Mouse (Mus musculus) testis, adult 2 months (tissue): ENCODE data around the gene Ndufb10. TPM values are rescaled to one million over a fixed set of nuclear protein-coding genes. Genes with fewer than 3 reads are reported as not detected.
A peak's percentile ranks its signal among the peaks of the same experiment; 100 is the strongest.

Experiments used
- H3K27ac ChIP-seq: fragments of 200-500 bp; 2 replicates; pipeline ENCODE4 v1.5.1; 2012; ENCODE audit warnings: low read depth, low read length; ENCODE audit not compliant: control insufficient read depth, insufficient read depth
- H3K27me3 ChIP-seq: fragments of 200-500 bp; 2 replicates; pipeline ENCODE4 v1.6.1; 2012; ENCODE audit warnings: mild to moderate bottlenecking, low read length, moderate library complexity; ENCODE audit not compliant: control insufficient read depth, insufficient read depth
- H3K36me3 ChIP-seq: fragments of 200-500 bp; 2 replicates; pipeline ENCODE4 v1.6.1; 2012; ENCODE audit warnings: mild to moderate bottlenecking, low read length; ENCODE audit not compliant: control insufficient read depth, insufficient read depth
- H3K4me1 ChIP-seq: fragments of 200-500 bp; 2 replicates; pipeline ENCODE4 v1.6.1; 2012; ENCODE audit warnings: low read length; ENCODE audit not compliant: control insufficient read depth, insufficient read depth
- H3K4me3 ChIP-seq: fragments of 200-500 bp; 2 replicates; pipeline ENCODE4 v1.5.1; 2012; ENCODE audit warnings: low read depth, mild to moderate bottlenecking, low read length, moderate library complexity, mixed read lengths; ENCODE audit not compliant: control insufficient read depth
- CTCF ChIP-seq: fragments of 200-500 bp; IDR thresholded peaks from 2 replicates; pipeline ENCODE4 v1.5.1; 2012; ENCODE audit warnings: low read depth, mild to moderate bottlenecking, inconsistent platforms, low read length, moderate library complexity; ENCODE audit not compliant: control insufficient read depth, insufficient read depth, insufficient replicate concordance
- POLR2A ChIP-seq: fragments of 200-500 bp; IDR thresholded peaks from 2 replicates; pipeline ENCODE4 v1.6.1; 2012; ENCODE audit warnings: low read depth, mild to moderate bottlenecking, inconsistent platforms, low read length, moderate library complexity; ENCODE audit not compliant: control insufficient read depth
- polyA plus RNA-seq: library from polyadenylated mRNA; depleted of rRNA; stranded (reverse); fragments of >200 nt; gene quantifications from 2 replicates; pipeline ENCODE4 v1.2.3, GENCODE M21; 2012

Gene Ndufb10
- polyA plus RNA-seq, 1 experiment, result 198 TPM

DNA sequence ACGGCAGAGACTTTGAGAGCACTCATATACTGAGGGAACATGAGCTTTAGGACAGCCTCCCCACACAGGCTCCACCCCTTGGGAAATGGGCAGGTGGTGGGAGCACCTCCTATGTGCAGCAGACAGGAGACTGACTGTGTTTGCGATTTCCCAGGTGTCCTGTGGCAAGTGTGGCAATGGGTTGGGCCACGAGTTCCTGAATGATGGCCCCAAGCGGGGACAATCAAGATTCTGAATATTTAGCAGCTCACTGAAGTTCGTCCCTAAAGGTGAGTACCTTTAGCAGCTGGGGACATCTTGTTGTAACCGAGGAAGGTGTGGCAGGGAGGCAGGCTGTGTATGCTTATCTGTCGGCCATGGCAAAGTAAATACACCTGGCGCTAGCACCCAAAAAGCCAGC, 15.6 kb upstream of the Ndufb10 start:
- H3K27ac ChIP-seq, result no peak overlapping the region
- no peaks in the 10 kb centered on the region for H3K36me3 ChIP-seq
- TF ChIP-seq POLR2A, result no peak
- no peak for TF ChIP-seq CTCF
- peaks cover 20% of the 10 kb centered on the region for H3K4me1 ChIP-seq
- no peaks in the 10 kb centered on the region for H3K27me3 ChIP-seq
- no peak overlapping the region for H3K4me3 ChIP-seq

DNA sequence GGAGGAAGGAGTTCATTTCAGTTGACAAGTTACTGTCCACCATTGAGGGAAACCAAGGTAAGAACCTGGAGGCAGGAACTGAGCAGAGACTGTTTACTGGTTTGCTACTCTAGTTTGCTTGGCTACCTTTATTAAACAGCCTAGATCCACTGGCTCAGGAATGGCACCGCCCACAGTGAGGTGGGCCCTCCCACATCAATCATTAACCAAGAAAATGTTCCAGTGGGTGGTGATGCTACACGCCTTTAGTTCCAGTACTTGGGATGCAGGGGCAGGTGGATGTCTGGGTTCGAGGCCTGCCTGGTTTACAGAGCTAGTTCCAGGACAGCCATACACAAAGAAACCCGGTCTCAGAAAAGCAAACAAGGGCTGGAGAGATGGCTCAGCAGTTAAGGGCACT, 14.0 kb upstream of the Ndufb10 start:
- Histone ChIP-seq H3K4me3 (no peak overlapping the region), H3K27ac (no peak overlapping the region), H3K27me3 (no peaks in the 10 kb centered on the region), H3K36me3 (no peaks in the 10 kb centered on the region), H3K4me1 (peaks cover 20% of the 10 kb centered on the region)
- no peak for TF ChIP-seq CTCF
- TF ChIP-seq POLR2A, result no peak

DNA sequence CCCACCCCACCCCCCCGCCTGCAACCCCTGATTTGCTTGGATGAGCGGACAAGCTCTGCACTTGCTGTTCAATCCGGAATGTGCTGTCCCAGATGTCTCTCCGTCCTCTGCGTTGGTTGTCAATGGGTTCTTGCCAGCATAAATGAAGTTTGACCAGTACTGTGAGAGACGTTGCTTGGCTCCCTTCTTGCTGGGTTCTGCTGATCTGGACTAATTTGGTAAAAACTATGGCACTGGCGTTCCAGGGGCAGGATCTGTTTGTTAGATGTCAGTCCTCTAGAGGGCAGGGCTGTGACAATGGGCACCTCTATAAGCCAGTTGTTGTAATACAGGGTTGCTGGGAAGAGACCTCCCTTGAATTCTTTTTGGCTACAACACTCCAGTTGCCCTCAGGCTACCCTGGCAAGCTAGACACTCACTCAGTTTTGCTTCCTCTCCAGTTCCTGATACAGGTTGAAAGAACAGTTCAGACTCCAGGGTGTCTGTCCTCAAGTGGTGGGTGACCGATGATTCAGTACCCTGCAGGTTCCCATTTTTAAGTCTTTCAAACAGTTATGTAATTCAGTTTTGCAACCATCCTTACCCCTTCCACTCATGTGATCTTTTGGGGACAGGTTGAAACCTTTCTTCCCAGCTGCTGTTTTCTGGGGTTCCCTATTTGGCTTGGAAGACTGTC, 13.0 kb upstream of the Ndufb10 start:
- TF ChIP-seq POLR2A (no peak), CTCF (no peak)
- H3K27ac ChIP-seq, result no peak overlapping the region

DNA sequence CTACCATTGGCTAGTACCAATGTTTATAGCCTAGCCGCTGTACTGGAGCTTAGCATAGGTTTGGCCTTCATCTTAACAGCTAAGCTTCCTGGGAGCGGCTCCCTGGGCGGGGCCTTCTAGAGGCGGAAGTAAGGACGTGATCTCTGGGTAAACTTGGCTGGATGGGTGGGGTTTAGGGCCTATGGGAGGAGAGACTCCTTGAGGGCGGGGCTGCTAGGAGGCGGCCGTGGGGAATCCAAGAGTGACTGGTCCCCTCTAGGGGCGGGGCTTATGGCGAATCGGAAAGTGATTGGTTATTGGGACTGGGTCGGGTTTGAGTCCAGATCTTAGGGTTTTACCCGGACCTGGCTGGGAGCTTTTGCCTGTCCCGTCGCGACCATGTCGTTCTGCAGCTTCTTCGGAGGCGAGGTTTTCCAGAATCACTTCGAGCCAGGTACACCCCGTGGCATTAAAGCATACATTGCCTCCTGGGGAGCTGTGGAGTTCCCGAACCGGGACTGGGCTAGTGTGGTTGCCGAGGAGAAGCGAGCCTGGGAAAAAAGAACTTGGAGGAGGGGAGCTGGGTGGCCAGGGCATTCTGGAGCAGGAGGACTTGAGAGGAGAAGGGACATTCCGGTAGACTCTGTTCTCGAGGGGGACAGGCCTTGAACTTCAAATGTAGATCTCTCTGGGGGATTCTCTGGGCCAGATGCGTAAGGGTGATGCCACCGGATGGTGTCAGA, 12.2 kb upstream of the Ndufb10 start, which contains the start of gene Msrb1:
TSS of gene Msrb1 (plus strand) at position 313 of the 722 bp plus-strand sequence.
- Histone ChIP-seq H3K36me3 (no peaks in the 10 kb centered on the region), H3K27ac (peak within 1 kb of the TSS; percentile 59; the same call in 1 of the 2 replicates), H3K4me3 (peak within 1 kb of the TSS; percentile 91), H3K4me1 (peaks cover 20% of the 10 kb centered on the region), H3K27me3 (no peaks in the 10 kb centered on the region)
- peak; percentile 81 for TF ChIP-seq POLR2A
- TF ChIP-seq CTCF, result no peak

More for the DNA sequence above, 13.0 kb upstream of the Ndufb10 start:
- peak overlapping the region; percentile 91 for H3K4me3 ChIP-seq
- H3K27me3 ChIP-seq, result no peaks in the 10 kb centered on the region
- no peaks in the 10 kb centered on the region for H3K36me3 ChIP-seq
- H3K4me1 ChIP-seq, result peaks cover 20% of the 10 kb centered on the region

DNA sequence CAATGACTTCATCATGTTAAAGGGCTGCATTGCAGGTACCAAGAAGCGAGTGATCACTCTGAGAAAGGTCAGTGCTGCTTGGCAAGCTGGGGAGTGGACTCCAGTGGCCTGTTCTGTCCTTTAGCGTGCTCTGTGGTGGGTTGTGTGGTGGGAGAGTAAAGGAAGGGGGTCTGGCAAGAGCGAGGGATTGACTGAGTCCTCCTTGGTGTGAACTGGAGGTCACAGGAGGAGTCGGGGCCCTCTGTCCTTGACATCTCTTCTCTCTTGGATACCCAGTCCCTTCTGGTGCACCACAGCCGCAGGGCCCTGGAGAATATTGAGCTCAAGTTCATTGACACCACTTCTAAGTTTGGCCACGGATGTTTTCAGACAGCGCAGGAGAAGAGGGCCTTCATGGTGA, 11.2 kb upstream of the Ndufb10 start:
- peaks cover 20% of the 10 kb centered on the region for H3K4me1 ChIP-seq
- no peaks in the 10 kb centered on the region for H3K36me3 ChIP-seq
- no peak overlapping the region for H3K27ac ChIP-seq
- H3K27me3 ChIP-seq, result no peaks in the 10 kb centered on the region
- TF ChIP-seq POLR2A, result no peak
- no peak for TF ChIP-seq CTCF
- H3K4me3 ChIP-seq, result peak overlapping the region; percentile 46

DNA sequence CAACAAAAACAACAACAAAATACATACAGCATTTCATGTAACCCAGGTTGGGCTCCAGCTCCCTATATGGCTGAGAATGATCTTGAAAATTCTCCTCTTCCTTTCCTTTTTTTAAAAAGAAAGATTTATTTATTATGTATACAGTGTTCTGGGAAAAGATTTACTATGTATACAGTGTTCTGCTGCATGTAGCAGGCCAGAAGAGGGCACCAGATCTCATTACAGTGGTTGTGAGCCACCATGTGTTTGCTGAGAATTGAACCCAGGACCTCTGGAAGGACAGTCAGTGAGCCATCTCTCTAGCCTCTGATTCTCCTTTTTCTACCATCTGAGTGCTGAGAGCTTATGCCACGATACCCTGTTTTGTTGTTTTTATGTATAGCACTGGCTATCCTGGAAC, 10.2 kb upstream of the Ndufb10 start:
- no peaks in the 10 kb centered on the region for H3K27me3 ChIP-seq
- no peak overlapping the region for H3K27ac ChIP-seq
- H3K4me1 ChIP-seq, result peaks cover 20% of the 10 kb centered on the region
- H3K4me3 ChIP-seq, result peak overlapping the region; percentile 1; the same call in 1 of the 2 replicates
- no peaks in the 10 kb centered on the region for H3K36me3 ChIP-seq
- TF ChIP-seq POLR2A (no peak), CTCF (no peak)

DNA sequence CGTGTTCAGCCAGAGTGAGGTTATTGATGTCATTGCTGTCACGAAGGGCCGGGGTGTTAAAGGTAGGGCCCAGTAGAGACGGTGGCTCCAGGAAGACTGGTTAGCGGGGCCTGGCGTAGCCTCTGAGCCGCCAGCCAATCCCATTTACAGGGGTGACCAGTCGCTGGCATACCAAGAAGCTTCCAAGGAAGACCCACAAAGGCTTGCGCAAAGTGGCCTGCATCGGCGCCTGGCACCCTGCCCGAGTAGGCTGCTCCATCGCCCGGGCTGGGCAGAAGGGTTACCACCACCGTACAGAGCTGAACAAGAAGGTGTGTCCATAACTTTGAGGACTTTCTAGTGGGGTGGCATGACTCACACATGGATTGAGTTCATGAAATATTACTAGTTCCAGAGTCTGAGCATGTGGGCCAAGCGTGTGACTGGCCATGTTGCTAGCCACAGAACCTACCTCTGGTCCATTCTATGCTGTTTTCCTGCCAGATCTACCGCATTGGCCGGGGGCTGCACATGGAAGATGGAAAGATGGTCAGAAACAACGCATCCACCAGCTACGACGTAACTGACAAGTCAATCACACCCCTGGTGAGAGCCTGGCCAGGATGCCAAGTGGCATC, 9.3 kb upstream of the Ndufb10 start:
- Histone ChIP-seq H3K27ac (no peak overlapping the region), H3K4me1 (peaks cover 22% of the 10 kb centered on the region), H3K27me3 (no peaks in the 10 kb centered on the region), H3K4me3 (no peak overlapping the region), H3K36me3 (no peaks in the 10 kb centered on the region)
- TF ChIP-seq CTCF, result no peak
- no peak for TF ChIP-seq POLR2A
